Mouse (Mus musculus) MEL (cell line): ENCODE measurements at regions not wholly inside any gene's neighbourhood (a gene's known extent, or its start where the extent isn't known, plus 50 kb on each side); places are given as distances from the start of the nearest gene placed in this dataset.

Source experiments
- CHD2 ChIP-seq: IDR thresholded peaks from 2 replicates; pipeline ENCODE4 v1.6.1; 2011; ENCODE audit warnings: low read length, improper control_type of control experiment
- CTCF ChIP-seq, 3 experiments: IDR thresholded peaks in 2 of 3; conservative IDR thresholded peaks in 1 of 3; 2 replicates each; pipeline ENCODE4 v1.5.1; 2011 to 2012; ENCODE audit warnings: low read length in 3 of 3, low read depth in 2 of 3, mild to moderate bottlenecking in 2 of 3, improper control_type of control experiment in 1 of 3, inconsistent platforms in 1 of 3, mixed read lengths in 1 of 3, moderate library complexity in 1 of 3; ENCODE audit not compliant: control insufficient read depth in 1 of 3, insufficient read depth in 1 of 3, poor library complexity in 1 of 3, severe bottlenecking in 1 of 3
- EP300 ChIP-seq, 2 experiments: IDR thresholded peaks; 2 replicates each; pipeline ENCODE4 v1.6.1; 2011; ENCODE audit warnings: improper control_type of control experiment in 2 of 2, low read length in 2 of 2, low read depth in 1 of 2, mild to moderate bottlenecking in 1 of 2
- GATA1 ChIP-seq: IDR thresholded peaks from 2 replicates; pipeline ENCODE4 v1.6.1; 2011; ENCODE audit warnings: low read depth, low read length, improper control_type of control experiment
- MEF2A ChIP-seq: IDR thresholded peaks from 2 replicates; pipeline ENCODE4 v1.6.1; 2014; ENCODE audit warnings: low read depth, mild to moderate bottlenecking, inconsistent platforms, low read length, improper control_type of control experiment; ENCODE audit not compliant: poor library complexity, insufficient replicate concordance, severe bottlenecking; ENCODE audit errors: extremely low read depth
- NRF1 ChIP-seq: IDR thresholded peaks from 2 replicates; pipeline ENCODE4 v1.6.1; 2014; ENCODE audit warnings: low read depth, mild to moderate bottlenecking, inconsistent platforms, low read length, improper control_type of control experiment, moderate library complexity; ENCODE audit not compliant: poor library complexity, insufficient read depth, severe bottlenecking
- POLR2A ChIP-seq, 2 experiments: IDR thresholded peaks; 2 replicates each; pipeline ENCODE4 v1.6.1; 2011 to 2012; ENCODE audit warnings: low read length in 2 of 2, mild to moderate bottlenecking in 2 of 2, control low read depth in 1 of 2, improper control_type of control experiment in 1 of 2, low read depth in 1 of 2, moderate library complexity in 1 of 2; ENCODE audit not compliant: control insufficient read depth in 1 of 2, insufficient read depth in 1 of 2, poor library complexity in 1 of 2
- POLR2AphosphoS2 ChIP-seq: IDR thresholded peaks from 2 replicates; pipeline ENCODE4 v1.6.1; 2011; ENCODE audit warnings: low read length, improper control_type of control experiment
- TBP ChIP-seq: IDR thresholded peaks from 2 replicates; pipeline ENCODE4 v1.8.0; 2011; ENCODE audit warnings: low read depth, low read length, improper control_type of control experiment
- TCF12 ChIP-seq: IDR thresholded peaks from 2 replicates; pipeline ENCODE4 v1.6.1; 2014; ENCODE audit warnings: low read depth, mild to moderate bottlenecking, inconsistent platforms, low read length, improper control_type of control experiment, moderate library complexity
- UBTF ChIP-seq: IDR thresholded peaks from 2 replicates; pipeline ENCODE4 v1.6.1; 2012; ENCODE audit warnings: low read depth, mild to moderate bottlenecking, inconsistent platforms, low read length, improper control_type of control experiment, moderate library complexity, borderline replicate concordance; ENCODE audit not compliant: insufficient read depth
- ZC3H11A ChIP-seq: IDR thresholded peaks from 2 replicates; pipeline ENCODE4 v1.6.1; 2012; ENCODE audit warnings: low read depth, mild to moderate bottlenecking, inconsistent platforms, low read length, improper control_type of control experiment

DNA sequence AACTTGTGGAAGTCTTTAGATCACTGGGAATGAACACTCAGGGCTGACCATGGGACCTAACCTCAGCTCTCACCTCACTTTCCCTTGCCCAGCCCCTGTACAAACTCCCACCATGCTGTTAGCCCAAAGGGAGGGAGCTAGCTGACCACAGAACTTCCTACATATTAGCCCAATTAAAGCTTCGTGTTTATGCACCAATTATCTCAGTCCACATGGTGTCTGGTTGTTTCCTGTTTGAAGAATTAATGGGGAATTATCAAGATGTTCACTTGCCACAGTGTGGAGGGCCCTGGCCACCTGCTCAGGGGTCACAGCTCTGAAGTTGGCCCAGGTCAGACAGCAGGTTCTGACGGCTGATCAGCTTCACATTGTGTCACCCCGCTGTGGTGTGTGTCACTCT lies 402.5 kb downstream of the Matn1 start:
- TF ChIP-seq TCF12 (no peak), TBP (no peak), GATA1 (no peak), POLR2A (IDR thresholded peaks at IDR 0.05; ENCODE audit: control insufficient read depth in 1 of 2, insufficient read depth in 1 of 2, low read depth in 1 of 2, low read length in 2 of 2, poor library complexity in 1 of 2) (no peak), EP300 (IDR thresholded peaks at IDR 0.05; ENCODE audit: low read depth in 1 of 2, low read length in 2 of 2) (no peak), CTCF (IDR thresholded peaks at IDR 0.05 in 2 of 3, conservative IDR thresholded peaks at IDR 0.05 in 1 of 3; ENCODE audit: control insufficient read depth in 1 of 3, insufficient read depth in 1 of 3, low read depth in 2 of 3, low read length in 3 of 3, poor library complexity in 1 of 3, severe bottlenecking in 1 of 3) (no peak), CHD2 (no peak), POLR2AphosphoS2 (no peak), ZC3H11A (no peak), NRF1 (no peak), MEF2A (no peak), UBTF (no peak)
